In the genomic region with DNA sequence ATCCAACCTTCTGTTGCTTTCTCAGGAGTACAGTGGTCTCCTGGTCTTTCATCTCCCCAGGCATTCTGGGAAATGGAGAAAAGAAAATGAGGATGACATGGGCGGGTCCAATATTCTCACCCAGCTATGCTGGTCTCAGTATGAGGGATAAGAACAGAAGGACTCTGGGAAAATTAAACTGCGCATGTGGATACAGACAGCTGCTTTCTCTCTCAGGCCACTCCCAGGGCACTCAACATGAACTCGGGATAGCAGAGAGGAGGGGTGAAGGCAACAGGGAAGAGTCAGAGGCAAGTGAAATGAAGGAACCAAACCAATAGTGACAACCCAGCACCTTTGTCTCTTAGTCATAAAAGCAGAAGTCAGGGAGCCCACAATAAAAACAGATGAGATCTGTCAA, we compare ENCODE assay signal across 28 mouse cellular contexts.
DNase-seq lines count a peak whose midpoint lies in the region; ATAC-seq and TF ChIP-seq lines count a peak whose summit lies in the region.
"Had no signal": no experiment of that assay in that cellular context is flagged by ENCODE, and none has a peak within 500 bp of the region (broad histone marks: within the 10 kb centered on the region; RNA-seq: fewer than 3 reads in every experiment).

No protein-coding gene starts in this region.

- no peak for TF ChIP-seq CTCF in kidney, postnatal 0 days (IDR thresholded peaks at IDR 0.05; ENCODE audit: low read depth)
- TF ChIP-seq CTCF in lung, postnatal 0 days (IDR thresholded peaks at IDR 0.05), result no peak
- no peak for TF ChIP-seq CTCF in lung, adult 2 months (IDR thresholded peaks at IDR 0.05; ENCODE audit: insufficient read depth, low read length)

- intact Hi-C loops in heart, postnatal 25 days (cut with DNase I), result no loop called here

- no peaks in the 10 kb centered on the region for H3K36me3 ChIP-seq in kidney, postnatal 0 days (ENCODE audit: insufficient read depth, low read length)
- no peaks in the 10 kb centered on the region for H3K36me3 ChIP-seq in lung, postnatal 0 days (ENCODE audit: insufficient read depth, low read length)
- no peaks in the 10 kb centered on the region for H3K36me3 ChIP-seq in forebrain, embryonic 10.5 days (replicated peaks)
- H3K36me3 ChIP-seq: embryonic facial prominence, embryonic 10.5 days; embryonic facial prominence, embryonic 15.5 days; G1E; heart, embryonic 12.5 days; hindbrain, embryonic 10.5 days; hindbrain, embryonic 15.5 days; liver, embryonic 12.5 days; midbrain, embryonic 10.5 days had no signal

- no peak overlapping the region for H3K4me3 ChIP-seq in kidney, postnatal 0 days (replicated peaks; ENCODE audit: low read depth, low read length)
- no peak overlapping the region for H3K4me3 ChIP-seq in lung, postnatal 0 days (ENCODE audit: low read depth, low read length)
- no peak overlapping the region for H3K4me3 ChIP-seq in lung, adult 2 months (replicated peaks; ENCODE audit: extremely low read depth, low read depth, low read length)
- no peak overlapping the region for H3K4me3 ChIP-seq in forebrain, embryonic 10.5 days
- H3K4me3 ChIP-seq: embryonic facial prominence, embryonic 10.5 days; embryonic facial prominence, embryonic 15.5 days; forebrain, embryonic 13.5 days; heart, embryonic 12.5 days; hindbrain, embryonic 10.5 days; hindbrain, embryonic 15.5 days; liver, embryonic 12.5 days; midbrain, embryonic 10.5 days had no signal

- no peak for TF ChIP-seq EP300 in lung, postnatal 0 days (IDR thresholded peaks at IDR 0.05)

- H3K4me2 ChIP-seq in kidney, postnatal 0 days (ENCODE audit: low read length), result no peak overlapping the region
- H3K4me2 ChIP-seq in lung, postnatal 0 days (replicated peaks; ENCODE audit: low read depth, low read length), result no peak overlapping the region
- H3K4me2 ChIP-seq: embryonic facial prominence, embryonic 15.5 days; forebrain, embryonic 13.5 days; heart, embryonic 12.5 days; hindbrain, embryonic 15.5 days; liver, embryonic 12.5 days had no signal

- no peak for TF ChIP-seq POLR2A in lung, adult 2 months (IDR thresholded peaks at IDR 0.05; ENCODE audit: borderline replicate concordance, extremely low read depth, low read depth, low read length)

- no peak overlapping the region for H3K27ac ChIP-seq in kidney, postnatal 0 days
- no peak overlapping the region for H3K27ac ChIP-seq in lung, postnatal 0 days (ENCODE audit: low read length)
- H3K27ac ChIP-seq in forebrain, embryonic 10.5 days, result no peak overlapping the region
- H3K27ac ChIP-seq: embryonic facial prominence, embryonic 10.5 days; embryonic facial prominence, embryonic 15.5 days; forebrain, embryonic 13.5 days; hindbrain, embryonic 10.5 days; hindbrain, embryonic 15.5 days; liver, embryonic 12.5 days; midbrain, embryonic 10.5 days had no signal

- no peaks in the 10 kb centered on the region for H3K4me1 ChIP-seq in kidney, postnatal 0 days (replicated peaks; ENCODE audit: insufficient read depth, low read length)
- H3K4me1 ChIP-seq in lung, postnatal 0 days (ENCODE audit: insufficient read depth, low read depth, low read length), result no peaks in the 10 kb centered on the region
- no peaks in the 10 kb centered on the region for H3K4me1 ChIP-seq in lung, adult 2 months (ENCODE audit: control insufficient read depth, insufficient read depth, low read length)
- peaks cover 3% of the 10 kb centered on the region for H3K4me1 ChIP-seq in forebrain, embryonic 10.5 days
- H3K4me1 ChIP-seq: embryonic facial prominence, embryonic 10.5 days; heart, embryonic 12.5 days; hindbrain, embryonic 10.5 days; hindbrain, embryonic 15.5 days; liver, embryonic 12.5 days had no signal

- WGBS in kidney, postnatal 0 days, result 67% methylated on average over 3 of the region's 3 CpGs
- 66% methylated on average over 3 of the region's 3 CpGs for WGBS in lung, postnatal 0 days
- WGBS in lung, adult 2 months, result 74% methylated on average over 3 of the region's 3 CpGs
- 86% methylated on average over 3 of the region's 3 CpGs for WGBS in forebrain, embryonic 10.5 days

- no peak for ATAC-seq in kidney, postnatal 0 days (replicated peaks; ENCODE audit: low FRiP score, low read depth)
- ATAC-seq in lung, postnatal 0 days, result no peak
- ATAC-seq: forebrain, embryonic 13.5 days; inflammation-experienced regulatory T-cells, adult 6 months; liver, embryonic 12.5 days; liver, postnatal 0 days; midbrain, embryonic 16.5 days had no signal

- H3K27me3 ChIP-seq in kidney, postnatal 0 days (ENCODE audit: insufficient read depth, low read length), result no peaks in the 10 kb centered on the region
- H3K27me3 ChIP-seq in lung, postnatal 0 days (replicated peaks; ENCODE audit: insufficient read depth, low read length), result no peaks in the 10 kb centered on the region
- no peaks in the 10 kb centered on the region for H3K27me3 ChIP-seq in forebrain, embryonic 10.5 days (ENCODE audit: poor library complexity, severe bottlenecking)
- H3K27me3 ChIP-seq: embryonic facial prominence, embryonic 15.5 days; forebrain, embryonic 13.5 days; heart, embryonic 12.5 days; hindbrain, embryonic 15.5 days; liver, embryonic 12.5 days had no signal

- DNase-seq in heart, adult 9 months (ENCODE audit: low spot score in 2 of 2), result peak; percentile 15 to 20
- no peak for DNase-seq in heart, postnatal 25 days (ENCODE audit: low spot score)
- DNase-seq in kidney, postnatal 0 days (ENCODE audit: low spot score), result peak; percentile 52
- no peak for DNase-seq in kidney, adult 11 months
- DNase-seq in lung, postnatal 0 days (ENCODE audit: low spot score), result peak; percentile 15
- no peak for DNase-seq in lung, adult 2 months
- DNase-seq in forebrain, embryonic 10.5 days (ENCODE audit: extremely low spot score, low spot score), result no peak
- DNase-seq: adrenal gland, postnatal 10 days; cerebellum, adult 8-10 months; cerebellum, postnatal 25 days; gastrocnemius, postnatal 10 days; layer of hippocampus, postnatal 36 days; left cerebral cortex, postnatal 4 days; liver, postnatal 0 days; right cerebral cortex, postnatal 25 days; thymus, adult 18-20 months; thymus, postnatal 25 days had no signal

- H3K9ac ChIP-seq in kidney, postnatal 0 days (ENCODE audit: low read depth, low read length), result no peak overlapping the region
- H3K9ac ChIP-seq in lung, postnatal 0 days (replicated peaks; ENCODE audit: low read depth), result no peak overlapping the region
- H3K9ac ChIP-seq: embryonic facial prominence, embryonic 15.5 days; forebrain, embryonic 13.5 days; heart, embryonic 12.5 days; hindbrain, embryonic 15.5 days; liver, embryonic 12.5 days; liver, postnatal 0 days had no signal

- no peaks in the 10 kb centered on the region for H3K9me3 ChIP-seq in kidney, postnatal 0 days (replicated peaks; ENCODE audit: low read length)
- H3K9me3 ChIP-seq in lung, postnatal 0 days (ENCODE audit: low read length), result no peaks in the 10 kb centered on the region
- H3K9me3 ChIP-seq in forebrain, embryonic 10.5 days, result no peaks in the 10 kb centered on the region
- H3K9me3 ChIP-seq: embryonic facial prominence, embryonic 10.5 days; embryonic facial prominence, embryonic 15.5 days; forebrain, embryonic 13.5 days; heart, embryonic 12.5 days; hindbrain, embryonic 10.5 days; hindbrain, embryonic 15.5 days; liver, embryonic 12.5 days; midbrain, embryonic 10.5 days had no signal

Comparison
In these comparisons a context has a peak if more than half of its experiments do, and no peak if none do; other contexts are left out.
1. DNase-seq: peak in heart, adult 9 months (2 of 2), kidney, postnatal 0 days (single experiment) and lung, postnatal 0 days (single experiment); none in heart, postnatal 25 days (single experiment), kidney, adult 11 months (single experiment), lung, adult 2 months (single experiment) and forebrain, embryonic 10.5 days (single experiment).